Mouse (Mus musculus) intestine, embryonic 15.5 days (tissue): Measurements from ENCODE around the gene Olfr435. TPM values are rescaled to one million over a fixed set of nuclear protein-coding genes. Genes with fewer than 3 reads are reported as not detected.
"Not testable (repeated sequence)": the region's sequence is repeated elsewhere in the genome, so short reads cannot be mapped to it uniquely, and the experiment has no call there.

Source experiments
- ATAC-seq: fragments of 200-750 bp; cut with Nextera tagmentation; 2 replicates; pipeline ENCODE4 v1.8.0; 2017; ENCODE audit warnings: moderate TSS enrichment, moderate library complexity
- H3K27ac ChIP-seq: fragments of 300-500 bp; sonication (generic); 2 replicates; pipeline ENCODE4 v1.5.1; 2015; ENCODE audit warnings: mild to moderate bottlenecking, inconsistent platforms
- H3K27me3 ChIP-seq: fragments of 300-500 bp; sonication (generic); replicated peaks from 2 replicates; pipeline ENCODE4 v1.6.1; 2015; ENCODE audit warnings: inconsistent platforms
- H3K36me3 ChIP-seq: fragments of 300-500 bp; sonication (generic); 2 replicates; pipeline ENCODE4 v1.6.1; 2015; ENCODE audit warnings: inconsistent platforms
- H3K4me1 ChIP-seq: fragments of 300-500 bp; sonication (generic); replicated peaks from 2 replicates; pipeline ENCODE4 v1.6.1; 2015; ENCODE audit warnings: inconsistent platforms
- H3K4me2 ChIP-seq: fragments of 300-500 bp; sonication (generic); replicated peaks from 2 replicates; pipeline ENCODE4 v1.6.1; 2015; ENCODE audit warnings: mild to moderate bottlenecking, inconsistent platforms
- H3K4me3 ChIP-seq: fragments of 300-500 bp; sonication (generic); replicated peaks from 2 replicates; pipeline ENCODE4 v1.5.1; 2015; ENCODE audit warnings: inconsistent platforms
- H3K9ac ChIP-seq: fragments of 300-500 bp; sonication (generic); 2 replicates; pipeline ENCODE4 v1.6.1; 2015; ENCODE audit warnings: inconsistent platforms
- H3K9me3 ChIP-seq: fragments of 300-500 bp; sonication (generic); 2 replicates; pipeline ENCODE4 v1.6.1; 2016; ENCODE audit warnings: inconsistent platforms
- WGBS: fragments of 180-500 bp; shearing (Covaris S2); methylation state at CpG from one replicate; pipeline ENCODE4 v1.1.7; 2015; 5-methylcytosine and 5-hydroxymethylcytosine counted together
- polyA plus RNA-seq: library from polyadenylated mRNA; unstranded; fragments of >200 nt; fragmentation: Nextera tagmentation; extraction: Ambion mirVana; gene quantifications from 2 replicates; pipeline ENCODE4 v1.2.1, GENCODE M21; 2015

The Olfr435 gene
- not detected in 2 replicates for polyA plus RNA-seq

DNA sequence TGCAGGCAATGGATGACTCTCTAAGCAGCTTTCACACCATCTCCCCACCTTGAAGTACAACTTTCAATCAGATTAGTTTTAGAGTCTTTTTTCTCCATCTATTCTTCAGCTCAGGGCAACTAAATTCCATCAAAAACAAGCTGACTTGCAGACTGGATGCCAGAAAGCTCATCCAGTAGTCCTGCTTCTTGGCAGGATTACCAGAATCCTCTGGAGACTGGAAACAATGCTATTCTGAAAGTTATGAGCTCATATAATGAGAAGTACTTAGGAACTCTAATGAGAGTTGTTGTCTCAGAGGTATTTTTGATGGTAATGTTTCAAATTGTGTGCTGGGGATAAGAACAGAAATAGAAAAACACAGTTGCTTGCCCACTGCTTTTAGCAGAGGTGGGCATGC, at the start of gene Olfr435:
Olfr435 (plus strand) TSS at position 366 of the 400 bp plus-strand sequence.
- H3K9me3 ChIP-seq: no peaks in the 10 kb centered on the region
- H3K27ac ChIP-seq: no peak within 1 kb of the TSS
- no peak within 1 kb of the TSS for H3K9ac ChIP-seq
- H3K4me1 ChIP-seq: no peaks in the 10 kb centered on the region
- H3K36me3 ChIP-seq: no peaks in the 10 kb centered on the region
- no peak within 1 kb of the TSS for H3K4me3 ChIP-seq
- ATAC-seq: no peak
- no peak within 1 kb of the TSS for H3K4me2 ChIP-seq
- H3K27me3 ChIP-seq: no peaks in the 10 kb centered on the region

DNA sequence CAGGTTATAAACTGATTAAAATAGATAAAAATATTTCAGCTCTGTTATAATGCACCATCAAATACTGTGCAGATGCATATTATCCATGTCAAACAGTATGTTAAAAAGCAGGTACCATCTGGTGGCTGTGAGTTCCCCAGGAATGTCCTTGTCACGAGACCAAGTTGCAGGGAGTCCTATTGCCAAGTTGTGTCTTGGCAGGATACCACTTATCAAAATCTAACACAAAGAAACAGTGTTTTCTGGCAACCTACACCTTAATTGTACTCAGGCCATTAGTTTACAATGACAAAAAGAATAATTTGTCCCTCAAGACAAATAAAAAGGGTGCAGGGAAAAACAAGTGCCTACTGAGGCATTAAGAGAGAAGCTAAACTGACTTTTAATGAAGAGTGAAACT, 37.4 kb upstream of the Olfr435 start:
- Histone ChIP-seq H3K4me2 (no peak overlapping the region), H3K4me1 (no peaks in the 10 kb centered on the region), H3K27me3 (no peaks in the 10 kb centered on the region), H3K36me3 (no peaks in the 10 kb centered on the region), H3K9me3 (no peaks in the 10 kb centered on the region), H3K9ac (no peak overlapping the region), H3K27ac (no peak overlapping the region), H3K4me3 (no peak overlapping the region)
- ATAC-seq: no peak
- WGBS: 57% methylated on average over 1 of the region's 1 CpGs

GRCm38 (mm10) chr6:43162982-43163381, 34.0 kb upstream of the Olfr435 start, which contains the start of gene Olfr437:
TSS of gene Olfr437 (plus strand) at chr6:43163282.
- no peak within 1 kb of the TSS for H3K9ac ChIP-seq
- WGBS: 69% methylated on average over 3 of the region's 3 CpGs

GRCm38 (mm10) chr6:43167246-43167645, 29.7 kb upstream of the Olfr435 start:
- WGBS: 96% methylated on average over 4 of the region's 4 CpGs
- Histone ChIP-seq H3K4me2 (no peak overlapping the region), H3K27me3 (no peaks in the 10 kb centered on the region), H3K27ac (no peak overlapping the region), H3K9me3 (no peaks in the 10 kb centered on the region), H3K4me1 (no peaks in the 10 kb centered on the region), H3K4me3 (no peak overlapping the region), H3K36me3 (no peaks in the 10 kb centered on the region), H3K9ac (no peak overlapping the region)
- no peak for ATAC-seq

More at GRCm38 (mm10) chr6:43162982-43163381, 34.0 kb upstream of the Olfr435 start, which contains the start of gene Olfr437:
- H3K27me3 ChIP-seq: no peaks in the 10 kb centered on the region
- H3K4me3 ChIP-seq: no peak within 1 kb of the TSS
- H3K4me2 ChIP-seq: no peak within 1 kb of the TSS
- H3K27ac ChIP-seq: no peak within 1 kb of the TSS
- H3K4me1 ChIP-seq: no peaks in the 10 kb centered on the region
- no peaks in the 10 kb centered on the region for H3K9me3 ChIP-seq
- H3K36me3 ChIP-seq: no peaks in the 10 kb centered on the region
- ATAC-seq: no peak

DNA sequence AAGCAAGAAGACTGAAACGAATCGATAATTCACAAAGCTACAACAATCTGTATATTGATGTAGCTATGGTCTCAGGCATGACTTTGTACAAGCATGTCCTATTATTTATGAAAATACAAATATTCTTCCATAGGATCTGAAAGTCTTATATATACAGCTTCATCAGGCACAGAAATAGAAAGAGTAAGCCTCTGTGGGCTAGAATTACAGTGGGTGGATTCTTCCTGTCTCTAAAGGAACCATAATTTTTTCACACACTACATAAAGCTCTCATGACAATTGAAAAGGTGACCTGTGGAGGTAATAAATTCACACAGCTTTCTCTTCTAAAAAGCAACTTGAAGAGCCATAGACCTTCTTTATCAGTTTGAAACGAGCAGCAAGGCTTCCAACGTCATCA, 25.1 kb upstream of the Olfr435 start, which contains the start of gene Olfr13:
Olfr13 (plus strand) TSS at position 301 of the 400 bp plus-strand sequence.
- Histone ChIP-seq H3K4me2 (no peak within 1 kb of the TSS), H3K27me3 (no peaks in the 10 kb centered on the region), H3K4me3 (no peak within 1 kb of the TSS), H3K36me3 (no peaks in the 10 kb centered on the region), H3K27ac (no peak within 1 kb of the TSS), H3K9me3 (no peaks in the 10 kb centered on the region), H3K4me1 (no peaks in the 10 kb centered on the region), H3K9ac (no peak within 1 kb of the TSS)
- WGBS: 57% methylated on average over 4 of the region's 4 CpGs
- ATAC-seq: no peak

DNA sequence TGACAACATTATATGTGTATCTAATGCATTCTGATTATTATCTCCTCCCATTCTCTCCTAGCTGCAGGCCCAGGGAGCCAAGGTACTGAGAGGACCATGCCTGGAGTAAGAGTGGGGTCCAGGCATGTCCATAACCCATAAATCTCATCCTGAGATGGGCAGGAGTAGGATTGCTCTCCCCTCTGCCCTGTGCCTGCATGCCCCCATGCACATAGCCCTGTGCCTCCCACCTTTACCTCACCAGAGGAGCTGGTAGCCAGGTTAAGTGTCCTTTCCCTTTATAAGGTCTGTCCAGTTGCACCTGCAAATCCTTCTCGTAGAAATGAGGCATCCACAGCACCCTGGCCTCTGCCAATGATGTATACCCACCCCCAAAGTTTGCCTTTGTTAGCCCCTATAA, 18.8 kb upstream of the Olfr435 start:
- H3K9ac ChIP-seq: no peak overlapping the region
- H3K4me3 ChIP-seq: no peak overlapping the region
- H3K9me3 ChIP-seq: no peaks in the 10 kb centered on the region
- H3K4me2 ChIP-seq: no peak overlapping the region
- no peaks in the 10 kb centered on the region for H3K27me3 ChIP-seq
- H3K4me1 ChIP-seq: no peaks in the 10 kb centered on the region
- H3K27ac ChIP-seq: no peak overlapping the region
- no peaks in the 10 kb centered on the region for H3K36me3 ChIP-seq
- 76% methylated on average over 1 of the region's 1 CpGs for WGBS
- no peak for ATAC-seq

DNA sequence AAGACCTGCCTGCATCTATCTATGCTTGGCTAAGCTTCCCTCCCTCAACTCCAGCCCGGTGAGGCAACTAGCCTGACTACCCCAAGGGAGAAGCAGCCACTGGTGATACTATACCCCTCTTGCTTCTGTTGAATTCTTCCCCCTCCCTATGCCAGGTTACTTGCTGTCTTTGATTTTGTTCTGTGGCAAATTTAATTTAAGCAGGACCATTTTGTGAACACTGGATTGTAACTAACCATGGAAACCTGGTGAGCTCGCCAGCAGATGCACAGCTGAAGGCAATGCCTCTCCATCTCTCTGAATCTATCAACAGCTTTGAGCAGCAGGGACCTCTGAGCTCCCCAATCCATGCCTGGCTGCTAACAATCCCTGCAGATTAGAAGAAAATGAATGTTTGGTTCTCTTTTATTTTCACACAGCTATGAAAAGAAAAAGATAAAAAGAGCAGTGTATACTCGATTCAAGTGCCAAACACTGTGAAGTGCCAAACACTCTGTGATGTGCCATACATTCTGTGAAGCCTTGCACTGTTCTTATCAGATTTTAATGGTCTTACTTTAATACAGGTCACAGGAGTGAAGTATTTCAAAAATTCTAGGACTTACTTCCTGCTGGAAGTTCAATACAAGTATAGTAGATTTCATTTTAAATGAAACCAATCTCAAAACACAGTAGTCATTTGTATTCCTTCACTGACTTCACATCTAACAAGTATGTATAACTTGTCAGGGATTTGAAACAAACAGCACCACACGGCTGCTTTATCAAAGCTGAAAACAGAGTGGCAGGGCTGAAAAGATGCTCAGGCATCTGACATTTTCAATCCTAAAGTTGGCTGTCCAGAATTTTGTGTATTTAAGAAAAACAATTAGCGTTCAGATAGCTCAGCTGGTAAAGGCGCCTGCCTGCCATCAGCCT, 18.1 kb upstream of the Olfr435 start:
- no peak overlapping the region for H3K27ac ChIP-seq
- H3K4me2 ChIP-seq: no peak overlapping the region
- ATAC-seq: no peak
- H3K4me3 ChIP-seq: no peak overlapping the region
- H3K4me1 ChIP-seq: no peaks in the 10 kb centered on the region
- H3K27me3 ChIP-seq: no peaks in the 10 kb centered on the region
- 66% methylated on average over 6 of the region's 6 CpGs for WGBS
- H3K9ac ChIP-seq: no peak overlapping the region
- no peaks in the 10 kb centered on the region for H3K36me3 ChIP-seq
- H3K9me3 ChIP-seq: no peaks in the 10 kb centered on the region

GRCm38 (mm10) chr6:43190986-43191385, 6.0 kb upstream of the Olfr435 start:
- no peaks in the 10 kb centered on the region for H3K36me3 ChIP-seq
- no peak overlapping the region for H3K27ac ChIP-seq
- H3K4me2 ChIP-seq: no peak overlapping the region
- no peaks in the 10 kb centered on the region for H3K27me3 ChIP-seq
- WGBS: 45% methylated on average over 3 of the region's 3 CpGs
- no peak overlapping the region for H3K9ac ChIP-seq
- no peak for ATAC-seq
- no peaks in the 10 kb centered on the region for H3K9me3 ChIP-seq
- no peak overlapping the region for H3K4me3 ChIP-seq
- H3K4me1 ChIP-seq: no peaks in the 10 kb centered on the region

- Histone ChIP-seq H3K4me3 (no peak overlapping the region), H3K4me2 (no peak overlapping the region), H3K27me3 (no peaks in the 10 kb centered on the region), H3K36me3 (no peaks in the 10 kb centered on the region), H3K9me3 (no peaks in the 10 kb centered on the region), H3K4me1 (no peaks in the 10 kb centered on the region), H3K9ac (no peak overlapping the region), H3K27ac (no peak overlapping the region)
- no peak for ATAC-seq
- WGBS: 41% methylated on average over 3 of the region's 3 CpGs
Measured at GRCm38 (mm10) chr6:43198094-43198493, 1.1 kb downstream of the Olfr435 start.

GRCm38 (mm10) chr6:43202786-43203185, 5.8 kb downstream of the Olfr435 start:
- Histone ChIP-seq H3K4me1 (no peaks in the 10 kb centered on the region), H3K27me3 (no peaks in the 10 kb centered on the region), H3K9ac (no peak overlapping the region), H3K27ac (no peak overlapping the region), H3K4me2 (no peak overlapping the region), H3K4me3 (no peak overlapping the region), H3K36me3 (no peaks in the 10 kb centered on the region), H3K9me3 (no peaks in the 10 kb centered on the region)
- no peak for ATAC-seq

GRCm38 (mm10) chr6:43205355-43205754, 8.4 kb downstream of the Olfr435 start:
- no peak overlapping the region for H3K9ac ChIP-seq
- H3K27ac ChIP-seq: no peak overlapping the region
- H3K4me2 ChIP-seq: no peak overlapping the region
- no peaks in the 10 kb centered on the region for H3K9me3 ChIP-seq
- no peaks in the 10 kb centered on the region for H3K36me3 ChIP-seq
- H3K4me1 ChIP-seq: no peaks in the 10 kb centered on the region
- H3K4me3 ChIP-seq: no peak overlapping the region
- ATAC-seq: no peak
- WGBS: 47% methylated on average over 2 of the region's 2 CpGs
- no peaks in the 10 kb centered on the region for H3K27me3 ChIP-seq

- H3K4me1 ChIP-seq, H3K9ac ChIP-seq, ATAC-seq, H3K36me3 ChIP-seq, H3K4me3 ChIP-seq, H3K4me2 ChIP-seq, H3K27ac ChIP-seq, H3K9me3 ChIP-seq, H3K27me3 ChIP-seq: not testable (repeated sequence)
Measured at GRCm38 (mm10) chr6:43212873-43213272, 15.9 kb downstream of the Olfr435 start, which contains the start of gene Olfr434. TSS of gene Olfr434 (plus strand) at chr6:43213021.

DNA sequence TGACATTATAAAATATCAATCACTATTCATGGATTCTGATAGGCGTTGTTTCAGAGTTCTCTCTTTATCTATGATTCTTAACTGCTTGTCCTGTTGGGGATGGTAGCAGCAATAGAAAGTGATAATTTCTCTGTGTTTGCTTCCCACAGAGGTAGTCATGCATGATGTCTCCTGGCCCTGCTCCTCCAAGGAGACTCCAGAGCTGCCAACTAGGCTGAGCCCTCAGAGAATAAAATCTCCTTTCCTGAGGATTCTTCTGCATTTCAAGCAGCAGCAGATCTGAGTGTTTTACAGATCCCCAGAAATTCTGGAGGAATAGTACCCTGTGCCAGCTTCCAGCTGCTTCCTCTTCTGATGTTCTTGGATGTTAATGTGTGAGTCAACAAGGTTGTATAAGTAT, 34.3 kb downstream of the Olfr435 start, which contains the start of gene Olfr47:
Olfr47 (plus strand) TSS at position 275 of the 400 bp plus-strand sequence.
- not testable (repeated sequence) for H3K27ac ChIP-seq, H3K9me3 ChIP-seq, H3K27me3 ChIP-seq, H3K4me2 ChIP-seq, ATAC-seq, H3K36me3 ChIP-seq, H3K9ac ChIP-seq, H3K4me1 ChIP-seq, H3K4me3 ChIP-seq
- WGBS: 91% methylated on average over 1 of the region's 1 CpGs
